Mouse (Mus musculus): Measurements from ENCODE around the gene Ankrd33b.
A peak's percentile ranks its signal among the peaks of the same experiment; 100 is the strongest.

Ankrd33b gene

DNA sequence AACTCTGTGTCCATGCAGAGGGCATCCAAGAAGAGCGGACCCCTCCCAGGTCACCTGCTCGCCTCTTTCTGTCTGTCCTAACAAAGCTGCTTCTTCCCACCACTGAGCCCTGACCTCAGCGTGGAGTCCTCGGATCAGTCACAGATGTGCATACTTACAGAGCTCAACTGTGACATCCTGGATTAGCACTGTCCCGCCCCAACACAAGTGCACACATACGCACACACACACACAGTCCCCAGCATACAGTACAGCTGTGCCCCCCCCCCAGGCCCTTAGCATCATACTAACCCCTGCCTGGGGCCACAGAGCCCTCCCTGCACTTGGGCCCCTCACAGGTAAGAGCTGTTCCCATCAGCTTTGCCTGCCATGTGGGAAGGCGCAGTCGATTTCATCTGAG, 102.1 kb downstream of the Ankrd33b start:
- DNase-seq (ENCODE audit: low read depth, low spot score): no peak

DNA sequence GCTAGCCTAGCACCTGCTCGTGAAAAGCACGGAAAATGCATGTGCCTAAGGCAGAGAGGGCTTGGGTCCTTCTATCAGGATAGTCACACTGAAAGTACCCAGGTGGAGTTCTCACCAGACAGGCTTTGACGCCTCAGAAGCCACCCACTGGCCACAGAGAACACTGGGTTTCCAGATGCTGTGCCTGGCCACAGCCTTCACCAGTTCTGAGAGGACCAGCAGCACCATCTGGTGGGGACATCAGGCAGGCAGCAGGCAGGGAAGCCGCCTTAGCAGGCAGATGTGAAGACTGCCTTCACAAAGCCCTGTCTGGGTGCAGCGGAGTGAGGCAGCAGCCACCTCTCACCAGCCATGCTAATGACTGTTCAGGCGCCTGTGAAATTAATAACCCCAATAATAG, 102.7 kb downstream of the Ankrd33b start:
- peak; percentile 58 for DNase-seq (ENCODE audit: low read depth, low spot score)

DNA sequence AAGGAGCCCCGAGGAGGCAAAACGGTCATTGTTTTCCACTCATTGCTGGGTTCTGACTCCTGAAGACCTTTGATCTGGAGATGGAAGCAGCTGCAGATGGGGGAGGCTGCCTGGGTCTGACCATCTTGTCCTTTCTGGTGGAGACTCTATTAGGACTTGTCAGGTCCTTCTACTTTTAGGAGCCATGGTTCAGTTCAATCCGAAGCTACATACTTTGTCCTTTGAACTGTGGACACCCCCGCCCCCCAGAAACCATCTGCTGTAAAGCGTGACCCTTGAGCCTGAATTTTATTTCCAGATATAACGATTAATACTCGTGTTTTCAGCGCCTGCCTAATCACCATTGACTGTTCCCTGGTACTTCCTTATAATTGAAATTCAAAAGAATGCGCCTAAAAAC, 105.2 kb downstream of the Ankrd33b start:
- no peak for DNase-seq (ENCODE audit: low read depth, low spot score)

DNA sequence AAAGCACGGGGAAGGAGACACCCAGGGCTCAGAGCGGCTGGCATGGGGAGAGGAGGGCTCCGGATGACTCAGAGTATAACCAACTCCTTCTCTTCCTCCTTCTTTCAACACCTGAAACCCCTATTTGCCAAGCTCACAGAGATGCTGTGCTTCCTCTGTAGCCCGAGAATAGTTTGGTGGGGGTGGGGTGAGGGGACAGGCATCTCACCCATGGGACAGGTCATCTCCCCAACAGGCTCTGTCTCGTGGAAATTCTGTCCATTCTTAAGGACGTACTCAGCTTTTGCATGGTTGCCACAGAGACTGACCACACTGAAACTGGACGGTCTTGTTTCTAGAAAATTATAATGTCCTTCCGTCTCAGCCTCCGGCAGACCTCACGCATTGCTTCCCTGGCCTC, 106.4 kb downstream of the Ankrd33b start:
- no peak for DNase-seq (ENCODE audit: low read depth, low spot score)

DNA sequence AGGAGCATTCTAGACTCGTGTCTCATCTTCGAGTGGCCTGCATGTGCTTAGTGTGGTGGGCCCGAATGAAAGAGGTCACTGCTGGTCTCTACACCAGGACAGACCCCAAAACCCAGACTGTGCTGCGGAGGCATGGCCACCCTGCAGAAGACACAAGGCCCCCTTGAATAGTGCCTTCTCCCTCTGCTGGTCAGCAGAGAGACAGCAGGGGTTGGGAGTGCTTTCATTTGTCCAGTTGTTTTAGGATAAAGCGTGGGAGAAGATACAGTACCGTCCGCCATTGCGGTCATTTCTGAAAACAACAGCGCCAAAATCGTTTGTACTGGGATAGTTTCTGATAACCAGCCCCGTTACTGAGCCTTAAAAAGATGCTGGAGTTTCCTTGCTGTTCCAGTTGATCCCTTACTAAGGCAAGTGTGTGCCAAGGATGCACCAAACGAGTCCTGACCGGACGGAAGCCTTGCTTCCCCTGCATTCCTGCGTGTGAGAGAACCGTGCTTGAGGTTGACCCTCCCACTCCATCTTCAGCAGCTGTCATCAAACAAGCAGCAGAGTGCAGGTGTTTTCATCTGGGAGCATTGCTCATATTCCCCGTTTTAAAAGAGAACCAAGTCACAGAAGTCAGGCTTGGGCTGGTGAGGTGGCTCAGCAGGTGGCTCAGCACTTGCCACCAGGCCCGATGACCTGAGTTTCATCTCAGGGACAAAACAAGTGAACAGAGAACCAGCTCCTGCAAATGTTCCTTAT, 108.7 kb downstream of the Ankrd33b start:
- no peak for DNase-seq (ENCODE audit: low read depth, low spot score)

DNA sequence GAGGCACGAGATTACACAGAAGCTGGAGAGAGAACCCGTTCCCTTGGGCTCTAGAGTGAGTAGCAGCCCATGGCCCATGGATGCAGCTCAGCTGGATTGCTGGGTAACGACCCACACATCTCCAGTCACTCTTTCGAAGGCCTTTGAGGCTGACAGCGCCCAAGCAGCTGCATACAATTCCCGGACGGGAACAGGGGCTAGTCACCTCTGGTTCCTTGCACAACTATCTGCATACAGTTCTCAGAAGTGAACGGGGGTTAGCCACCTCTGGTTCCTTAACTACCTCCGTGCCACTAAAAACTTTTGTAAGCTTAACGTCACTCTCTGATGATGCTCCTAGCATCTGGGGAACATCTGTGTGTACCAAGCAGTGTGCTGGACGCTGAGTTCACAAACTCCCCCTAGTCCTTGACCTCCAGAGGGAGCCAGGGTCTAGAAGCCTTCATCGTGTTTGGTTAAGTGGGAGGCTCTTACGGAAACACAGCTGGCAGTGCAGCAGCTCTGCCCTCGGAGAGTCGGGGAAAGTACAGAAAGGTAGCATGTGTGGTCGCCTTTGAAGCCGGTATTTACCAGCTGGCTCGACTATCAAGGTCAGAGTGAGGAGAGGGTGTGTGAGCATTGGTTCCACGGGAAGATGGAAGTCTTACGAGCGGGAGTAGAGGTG, 109.4 kb downstream of the Ankrd33b start:
- DNase-seq (ENCODE audit: low read depth, low spot score): no peak

DNA sequence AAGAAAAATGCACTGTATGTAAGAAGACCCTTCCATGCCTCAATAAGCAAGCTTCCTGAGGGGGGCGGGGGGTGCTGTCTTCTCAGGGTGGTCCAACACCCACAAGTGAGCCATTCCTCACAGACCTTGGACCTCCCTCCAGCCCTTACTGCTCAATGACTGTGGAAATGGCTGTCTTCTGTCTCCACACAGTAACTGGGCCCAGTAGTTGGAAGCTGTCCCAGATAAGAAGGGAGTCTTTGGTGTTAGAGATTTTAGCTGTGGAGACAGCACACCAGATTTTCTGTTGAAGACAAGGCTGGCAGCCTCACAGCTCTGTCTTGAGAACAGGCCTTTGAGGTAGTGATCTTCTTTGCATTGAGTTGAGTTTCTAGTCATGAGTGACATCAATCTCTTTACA, 110.2 kb downstream of the Ankrd33b start:
- DNase-seq (ENCODE audit: low read depth, low spot score): no peak

DNA sequence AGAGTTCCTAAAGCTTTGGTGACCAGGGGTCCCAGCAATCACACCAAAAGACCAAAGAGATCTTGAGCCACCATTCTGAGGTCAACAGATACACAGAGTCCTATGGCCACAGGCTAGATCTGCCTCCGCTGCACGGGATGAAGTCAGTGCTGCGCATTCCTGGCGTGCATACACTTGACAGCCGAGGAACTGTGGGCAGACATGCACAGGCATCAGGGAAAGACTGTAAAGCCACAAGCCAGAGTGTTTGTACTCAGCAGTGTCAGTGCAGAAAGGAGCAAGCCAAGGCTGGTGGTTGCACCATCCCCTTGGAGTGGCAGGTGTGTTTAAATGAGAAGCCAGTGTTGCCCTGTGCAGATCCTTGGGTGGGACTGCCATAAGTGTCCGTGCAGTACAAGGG, 111.8 kb downstream of the Ankrd33b start:
- no peak for DNase-seq (ENCODE audit: low read depth, low spot score)

DNA sequence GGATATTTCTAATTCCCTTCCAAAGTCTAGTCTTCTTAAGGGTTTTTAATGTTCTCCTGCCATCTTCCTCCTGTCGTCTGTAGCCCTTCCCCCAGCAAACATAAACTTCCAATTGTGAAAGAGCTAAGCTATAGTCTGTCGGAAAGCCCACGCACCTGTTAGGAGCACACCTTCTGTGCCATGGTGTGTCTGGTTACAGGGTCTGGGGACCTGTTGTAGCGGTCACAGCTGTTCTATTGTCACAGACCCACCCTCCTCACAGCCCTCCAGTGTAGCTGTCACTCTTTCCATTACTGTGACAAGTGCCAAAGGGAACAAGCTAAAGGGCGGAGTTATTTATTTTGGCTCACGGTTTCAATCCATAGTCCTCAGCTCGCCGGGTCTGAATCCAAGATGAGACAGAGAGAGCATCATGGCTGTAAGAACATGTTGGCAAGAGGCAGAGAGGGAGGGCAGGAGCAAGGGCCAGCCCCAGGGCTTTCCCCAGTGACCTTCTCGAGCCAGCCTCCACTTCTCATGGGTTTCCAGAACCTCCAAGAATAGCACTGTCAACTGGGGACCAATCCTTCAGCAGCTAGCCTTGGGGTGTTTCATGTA, 112.5 kb downstream of the Ankrd33b start:
- DNase-seq (ENCODE audit: low read depth, low spot score): no peak

DNA sequence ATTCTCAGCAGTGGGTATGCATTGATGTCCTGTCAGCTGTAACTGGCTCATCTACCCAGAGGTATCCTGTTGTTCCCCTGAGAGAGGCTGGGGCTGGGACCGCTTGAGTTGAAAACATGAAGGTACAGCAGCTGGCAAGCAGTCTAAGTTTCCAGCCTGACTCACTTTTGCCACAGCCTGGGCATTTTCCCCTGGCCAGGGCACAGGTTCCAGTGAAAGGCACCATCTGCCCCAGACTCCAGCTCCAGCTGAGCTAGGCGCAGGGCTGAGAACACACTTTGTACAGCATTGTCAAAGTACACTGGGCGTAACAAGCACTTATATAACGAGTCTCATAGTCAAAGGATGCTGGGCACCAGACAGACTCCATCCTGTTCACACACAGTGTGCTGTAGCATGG, 113.6 kb downstream of the Ankrd33b start:
- no peak for DNase-seq (ENCODE audit: low read depth, low spot score)

DNA sequence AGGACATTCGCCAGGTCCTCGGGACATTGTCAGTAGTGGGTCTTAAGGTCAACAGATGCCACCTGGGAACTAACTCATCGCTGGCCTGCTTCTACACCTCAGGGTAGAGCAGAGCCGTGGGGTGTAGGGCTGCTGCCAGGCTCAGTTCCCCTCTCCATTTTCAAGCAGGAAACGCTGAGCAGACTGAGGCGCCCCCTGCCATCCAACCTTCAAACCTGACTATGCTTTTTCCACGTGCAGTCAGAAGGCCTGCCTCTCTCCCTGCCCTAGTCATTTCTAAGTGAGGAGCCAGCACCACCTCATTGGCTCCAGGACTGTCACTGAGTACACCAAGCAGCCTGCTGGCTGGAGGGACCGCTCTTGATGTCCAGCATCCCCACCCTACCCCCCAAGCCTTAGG, 114.1 kb downstream of the Ankrd33b start:
- no peak for DNase-seq (ENCODE audit: low read depth, low spot score)

DNA sequence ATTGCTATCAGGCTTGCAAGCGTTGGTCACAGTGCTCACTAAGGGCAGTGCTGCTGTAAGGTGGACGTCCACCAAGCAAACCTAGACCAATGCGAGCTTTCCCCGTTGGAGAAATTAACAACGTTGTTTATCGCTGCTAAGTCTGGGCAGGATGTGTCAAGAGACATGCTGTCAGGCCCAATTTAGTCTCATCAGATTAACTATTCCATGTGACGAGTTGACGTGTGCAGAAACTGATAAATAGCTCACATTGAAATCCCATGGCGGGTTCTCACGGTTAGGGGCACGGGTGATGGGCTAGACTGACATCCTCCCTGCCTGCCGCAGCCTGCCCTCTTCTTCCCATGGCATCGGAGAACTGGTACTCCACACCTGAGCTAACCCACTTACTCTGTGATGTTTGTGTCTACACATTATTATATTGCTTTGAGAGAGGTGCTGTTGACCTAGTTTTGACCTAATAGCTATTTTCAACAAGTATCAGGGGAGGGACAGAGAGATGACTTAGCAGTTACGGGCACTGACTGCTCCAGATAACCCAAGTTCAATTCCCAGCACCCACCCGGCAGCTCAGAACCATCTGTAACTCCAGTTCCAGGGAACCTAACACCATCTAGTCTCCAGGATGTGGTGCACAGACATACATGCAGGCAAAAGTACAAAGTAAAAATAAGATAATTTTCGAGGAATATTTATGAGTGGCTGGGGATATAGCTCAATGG, 114.8 kb downstream of the Ankrd33b start:
- DNase-seq (ENCODE audit: low read depth, low spot score): no peak

DNA sequence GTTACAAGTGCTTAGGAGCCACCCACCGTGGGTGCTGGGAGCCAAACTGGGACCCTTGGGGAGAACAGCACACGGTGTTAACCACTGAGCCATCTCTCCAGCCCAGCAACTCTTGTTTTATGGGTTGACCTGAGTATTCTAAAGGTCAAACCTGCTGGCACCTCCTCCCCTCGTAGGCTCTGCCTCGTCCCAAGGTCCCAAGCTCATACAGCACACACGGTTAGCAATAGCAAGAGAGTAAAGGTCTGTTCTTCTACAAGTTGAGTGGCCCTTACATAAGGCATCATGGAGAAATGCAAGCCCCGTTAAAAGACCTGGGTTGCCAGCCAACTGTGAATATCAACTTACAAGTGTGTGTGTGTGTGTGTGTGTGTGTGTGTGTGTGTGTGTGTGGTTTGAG, 116.3 kb downstream of the Ankrd33b start:
- no peak for DNase-seq (ENCODE audit: low read depth, low spot score)

DNA sequence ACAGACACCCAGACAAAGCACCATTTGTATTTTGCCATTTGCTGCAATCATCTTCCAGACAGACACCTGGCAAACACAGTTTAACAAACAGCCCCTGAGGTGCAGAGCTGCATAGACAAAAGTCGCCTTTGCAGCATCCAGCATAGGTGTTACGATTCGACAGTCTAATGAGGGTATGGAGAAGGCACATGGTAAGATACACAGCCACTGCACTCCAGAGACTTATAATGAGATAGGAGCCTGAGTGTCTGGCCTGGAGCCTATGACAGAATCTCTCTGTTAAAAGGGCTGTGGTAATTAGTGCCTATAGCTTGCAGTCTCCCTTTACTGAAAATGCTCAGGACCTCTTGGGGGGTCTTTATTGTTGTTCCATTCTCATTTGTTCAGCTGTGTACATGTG, 116.8 kb downstream of the Ankrd33b start:
- no peak for DNase-seq (ENCODE audit: low read depth, low spot score)

DNA sequence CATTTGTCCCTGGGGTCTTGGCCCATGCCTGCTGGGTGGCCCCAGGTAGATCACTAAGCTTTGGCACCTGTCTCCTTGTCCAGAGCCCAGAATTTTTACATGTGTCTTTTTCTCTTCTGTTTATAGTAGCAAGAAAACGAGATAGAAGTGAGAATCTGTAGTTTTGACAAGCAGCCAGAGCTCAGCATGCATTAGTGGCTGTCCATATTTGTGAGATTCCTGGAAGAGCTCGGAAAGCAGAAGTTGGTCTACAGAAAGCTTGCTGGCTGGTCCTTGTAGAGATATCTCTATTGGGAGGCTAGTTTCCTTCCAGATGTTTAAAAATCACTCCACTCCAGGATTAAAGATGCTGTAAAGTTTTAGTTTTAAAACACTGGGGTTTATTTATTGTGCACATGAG, 117.5 kb downstream of the Ankrd33b start:
- no peak for DNase-seq (ENCODE audit: low read depth, low spot score)

DNA sequence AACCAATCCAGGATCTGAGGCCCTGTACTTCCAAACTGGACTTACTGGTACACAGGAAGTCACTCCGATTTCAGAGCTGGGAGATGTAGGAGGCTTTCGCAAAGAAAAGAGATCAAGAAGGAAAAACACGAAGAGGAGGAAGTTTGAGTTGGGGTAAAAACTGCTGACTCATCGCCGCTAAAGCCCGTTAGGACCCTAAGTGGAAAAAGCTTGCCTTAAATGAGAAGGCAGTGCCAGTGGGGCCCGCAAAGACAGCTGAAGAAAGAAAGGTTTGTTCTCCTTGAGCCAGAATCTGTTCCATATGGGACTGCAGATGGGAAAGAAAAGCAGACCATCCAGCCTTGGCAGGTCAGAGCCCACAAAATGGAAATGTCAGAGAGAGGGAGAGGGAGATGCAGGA, 118.6 kb downstream of the Ankrd33b start:
- DNase-seq (ENCODE audit: low read depth, low spot score): no peak

DNA sequence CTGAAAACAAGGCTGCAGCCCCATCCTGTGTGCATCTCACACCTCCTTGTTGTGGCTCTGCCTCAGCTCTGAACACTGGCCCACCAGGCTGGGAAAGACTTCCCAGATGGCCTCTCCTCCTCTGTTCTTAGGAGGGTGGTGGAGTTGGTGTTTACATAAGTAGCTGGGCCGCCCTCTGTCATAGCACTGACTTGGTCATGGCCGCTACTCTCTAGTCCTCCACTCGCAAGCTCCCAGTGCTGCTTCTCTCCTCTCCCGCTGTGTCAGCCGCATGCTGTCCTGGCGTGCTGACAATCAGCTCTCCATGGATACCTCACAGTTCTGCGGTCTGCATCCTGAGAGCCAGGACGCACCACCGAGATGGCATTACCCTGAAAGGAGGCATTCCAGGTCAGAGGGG, 120.5 kb downstream of the Ankrd33b start:
- no peak for DNase-seq (ENCODE audit: low read depth, low spot score)

DNA sequence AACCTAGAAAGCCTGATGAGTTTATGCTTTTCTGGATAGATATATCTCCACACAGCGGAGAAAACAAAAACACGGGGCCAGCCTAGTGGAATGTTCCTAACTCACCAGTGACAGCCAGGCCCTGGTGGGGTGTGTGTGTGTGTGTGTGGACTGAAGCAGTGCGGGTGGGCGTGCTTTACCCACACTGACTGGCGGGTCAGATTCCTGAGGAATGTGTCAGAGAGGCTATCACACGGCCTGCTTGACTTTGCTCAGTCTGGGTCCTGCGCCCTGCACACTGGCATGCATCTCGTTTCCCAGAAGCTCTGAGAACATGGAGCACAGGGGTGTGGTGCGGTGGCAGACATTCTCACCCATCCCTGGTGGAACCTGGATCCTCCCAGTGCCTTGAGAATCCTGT, 121.6 kb downstream of the Ankrd33b start:
- no peak for DNase-seq (ENCODE audit: low read depth, low spot score)

DNA sequence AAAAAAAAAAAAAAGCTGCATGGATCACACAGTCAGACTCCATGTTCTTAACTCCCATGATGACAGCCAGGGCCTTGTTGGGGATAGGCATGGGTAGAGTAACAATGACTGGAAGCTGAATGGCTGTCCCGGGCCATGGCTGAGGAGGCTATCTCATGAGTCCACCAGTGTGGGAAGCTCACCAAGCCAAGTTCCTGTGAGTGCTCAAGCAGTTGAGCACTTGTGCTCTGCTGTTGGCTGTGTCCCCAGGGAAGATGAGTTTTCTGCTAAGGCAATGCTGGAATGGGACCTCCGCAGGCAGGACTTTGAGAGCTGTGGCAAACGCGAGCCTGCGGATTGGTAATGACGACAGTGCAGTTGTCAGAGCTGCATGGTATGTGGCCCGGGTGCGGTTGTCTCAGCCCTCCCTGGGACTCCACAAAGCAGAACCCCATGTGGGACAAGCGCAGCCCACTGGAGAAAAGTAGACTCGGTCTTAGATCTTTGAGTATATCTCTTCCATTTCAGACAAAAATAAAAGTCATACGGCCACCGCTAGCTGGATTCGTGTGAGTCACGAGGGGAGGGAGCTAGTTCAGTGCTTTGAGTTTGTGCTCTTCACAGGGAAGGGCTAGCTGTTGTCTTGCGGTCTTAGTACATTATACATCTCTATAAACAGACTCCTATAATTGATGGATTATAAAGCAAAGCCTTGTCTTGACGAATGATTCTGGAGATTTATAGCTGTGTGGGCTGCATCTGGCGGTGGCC, 122.7 kb downstream of the Ankrd33b start:
- DNase-seq (ENCODE audit: low read depth, low spot score): no peak

DNA sequence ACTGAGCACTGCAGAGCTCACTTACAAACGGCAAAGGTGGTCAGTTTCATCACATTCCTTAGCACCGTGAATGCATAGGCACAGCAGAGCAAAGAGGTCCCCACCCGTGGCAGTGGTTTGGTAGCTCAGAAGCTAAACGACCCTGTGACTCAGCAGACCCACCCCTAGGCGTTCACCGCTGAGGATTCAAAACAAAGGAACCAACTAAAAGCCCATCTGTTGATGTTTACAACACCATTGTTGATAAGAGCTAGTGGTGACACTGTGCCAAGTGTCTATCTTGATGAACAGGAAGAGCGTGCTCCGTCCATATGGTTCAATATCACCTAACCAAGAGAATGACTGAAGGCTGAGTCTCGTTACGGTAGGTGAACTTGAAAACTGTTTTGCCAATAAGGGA, 124.3 kb downstream of the Ankrd33b start:
- DNase-seq (ENCODE audit: low read depth, low spot score): no peak

All from brain, embryonic 18.5 days (tissue).